In the genomic region with DNA sequence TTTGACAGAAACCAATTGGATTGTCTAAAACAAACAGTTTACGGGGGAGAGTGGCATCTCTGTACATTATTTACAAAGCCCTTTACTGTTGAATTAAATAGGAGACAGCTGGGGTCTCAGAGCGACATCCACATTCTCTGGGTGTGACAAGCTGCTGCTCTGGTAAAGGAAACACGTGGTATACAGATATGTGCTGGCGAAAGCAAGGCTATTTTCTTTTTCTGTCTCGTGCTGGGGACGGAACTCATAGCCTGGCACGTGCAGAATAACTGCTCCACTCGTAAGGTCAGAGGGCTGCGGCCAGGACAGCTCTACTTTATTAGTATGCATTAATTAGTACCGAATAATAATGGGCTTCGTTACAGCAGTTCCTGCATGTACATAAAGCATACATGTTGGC, we compare ENCODE assay signal across 13 mouse cellular contexts. TPM values are rescaled to one million over a fixed set of nuclear protein-coding genes. Genes with fewer than 3 reads are reported as not detected.
A peak's percentile ranks its signal among the peaks of the same experiment; 100 is the strongest.
DNase-seq lines count a peak whose midpoint lies in the region; ATAC-seq and TF ChIP-seq lines count a peak whose summit lies in the region.
"Had no signal": no experiment of that assay in that cellular context is flagged by ENCODE, and none has a peak within 500 bp of the region (broad histone marks: within the 10 kb centered on the region; RNA-seq: fewer than 3 reads in every experiment).

No protein-coding gene starts in this region.

- H3K4me2 ChIP-seq in kidney, embryonic 16.5 days (replicated peaks; ENCODE audit: low read depth, low read length), result no peak overlapping the region
- H3K4me2 ChIP-seq in intestine, embryonic 15.5 days (replicated peaks), result no peak overlapping the region
- H3K4me2 ChIP-seq: forebrain, embryonic 12.5 days; liver, embryonic 13.5 days had no signal

- no peaks in the 10 kb centered on the region for H3K4me1 ChIP-seq in kidney, embryonic 16.5 days (ENCODE audit: insufficient read depth, low read length)
- peaks cover 32% of the 10 kb centered on the region for H3K4me1 ChIP-seq in bone marrow macrophage, adult 2 months (ENCODE audit: control insufficient read depth, insufficient read depth, low read length)
- H3K4me1 ChIP-seq in intestine, embryonic 15.5 days (replicated peaks), result peaks cover 6% of the 10 kb centered on the region

- no peak overlapping the region for H3K4me3 ChIP-seq in kidney, embryonic 16.5 days (ENCODE audit: low read length)
- H3K4me3 ChIP-seq in bone marrow macrophage, adult 2 months (ENCODE audit: insufficient read depth, low read length), result no peak overlapping the region; the same call in 1 of the 2 replicates
- no peak overlapping the region for H3K4me3 ChIP-seq in intestine, embryonic 15.5 days (replicated peaks)
- H3K4me3 ChIP-seq: forebrain, embryonic 12.5 days; liver, embryonic 13.5 days; myocyte had no signal

- no peaks in the 10 kb centered on the region for H3K36me3 ChIP-seq in kidney, embryonic 16.5 days (ENCODE audit: insufficient read depth, low read length)
- H3K36me3 ChIP-seq in intestine, embryonic 15.5 days, result no peaks in the 10 kb centered on the region
- H3K36me3 ChIP-seq: forebrain, embryonic 12.5 days; G1E; liver, embryonic 13.5 days had no signal

- H3K27me3 ChIP-seq in kidney, embryonic 16.5 days (ENCODE audit: insufficient read depth, low read length), result no peaks in the 10 kb centered on the region
- no peaks in the 10 kb centered on the region for H3K27me3 ChIP-seq in intestine, embryonic 15.5 days (replicated peaks)
- H3K27me3 ChIP-seq: forebrain, embryonic 12.5 days; liver, embryonic 13.5 days had no signal

- no peak overlapping the region for H3K9ac ChIP-seq in kidney, embryonic 16.5 days (replicated peaks; ENCODE audit: low read length)
- no peak overlapping the region for H3K9ac ChIP-seq in intestine, embryonic 15.5 days
- H3K9ac ChIP-seq: forebrain, embryonic 12.5 days; liver, embryonic 13.5 days had no signal

- DNase-seq in kidney, postnatal 14 days, result peak; percentile 21
- peak; percentile 28 to 32 for DNase-seq in B cell, adult 2 months
- DNase-seq in cerebellum, postnatal 4 days (ENCODE audit: low spot score in 2 of 2), result no peak
- DNase-seq in frontal cortex, postnatal 10 days (ENCODE audit: low spot score in 2 of 2), result no peak
- DNase-seq: adrenal gland, adult 2 months; cerebellum, postnatal 25 days; liver, embryonic 13.5 days had no signal

- WGBS in kidney, embryonic 16.5 days, result 63% methylated on average over 11 of the region's 11 CpGs
- WGBS in intestine, embryonic 15.5 days, result 37% methylated on average over 11 of the region's 11 CpGs

- no peak for TF ChIP-seq POLR2A in bone marrow macrophage, adult 2 months (IDR thresholded peaks at IDR 0.05; ENCODE audit: borderline replicate concordance, low read depth, low read length)

- H3K9me3 ChIP-seq in kidney, embryonic 16.5 days (ENCODE audit: low read length), result 0 out of 2 replicates have a peak, but pooled peaks cover 4% of the 10 kb centered on the region
- H3K9me3 ChIP-seq in intestine, embryonic 15.5 days, result no peaks in the 10 kb centered on the region
- H3K9me3 ChIP-seq: liver, embryonic 13.5 days had no signal

- no peak for TF ChIP-seq CTCF in bone marrow macrophage, adult 2 months (IDR thresholded peaks at IDR 0.05; ENCODE audit: low read depth, low read length)

- no peak for ATAC-seq in kidney, embryonic 16.5 days (ENCODE audit: low FRiP score, low TSS enrichment)
- ATAC-seq in intestine, embryonic 15.5 days, result peak; percentile 43; the same call in 1 of the 2 replicates

- no peak overlapping the region for H3K27ac ChIP-seq in kidney, embryonic 16.5 days (ENCODE audit: low read length)
- H3K27ac ChIP-seq in bone marrow macrophage, adult 2 months (ENCODE audit: insufficient read depth, low read depth, low read length), result peak overlapping the region; percentile 87
- H3K27ac ChIP-seq in intestine, embryonic 15.5 days, result 0 out of 2 replicates have a peak overlapping the region, but pooled peaks have one; percentile 6
- H3K27ac ChIP-seq: forebrain, embryonic 12.5 days; liver, embryonic 13.5 days had no signal

RNA-seq across cellular contexts. Expression of a gene that starts 9.5 kb away (rescaled TPM):
- 0.29 and 0.54 TPM in 2 replicates for polyA plus RNA-seq in kidney, embryonic 16.5 days (2015; fragmentation: Nextera tagmentation; extraction: Ambion mirVana)
- 81.4 and 91.0 TPM in 2 replicates for polyA plus RNA-seq in bone marrow macrophage, adult 2 months (2012; ENCODE audit: insufficient read depth, insufficient read length, missing spikeins)
- polyA plus RNA-seq in intestine, embryonic 15.5 days (2015; fragmentation: Nextera tagmentation; extraction: Ambion mirVana), result 1.1 TPM in 2 replicates
- polyA plus RNA-seq: myocyte had no signal

RNA-seq across cellular contexts. Expression of a gene that starts 38.0 kb away (rescaled TPM):
- polyA plus RNA-seq in kidney, embryonic 16.5 days (2015; fragmentation: Nextera tagmentation; extraction: Ambion mirVana), result 159 and 164 TPM in 2 replicates
- 140 and 155 TPM in 2 replicates for polyA plus RNA-seq in bone marrow macrophage, adult 2 months (2012; ENCODE audit: insufficient read depth, insufficient read length, missing spikeins)
- 138 and 154 TPM in 2 replicates for polyA plus RNA-seq in intestine, embryonic 15.5 days (2015; fragmentation: Nextera tagmentation; extraction: Ambion mirVana)

RNA-seq across cellular contexts. Expression of a gene that starts 39.9 kb away (rescaled TPM):
- 1,057 and 1,144 TPM in 2 replicates for polyA plus RNA-seq in kidney, embryonic 16.5 days (2015; fragmentation: Nextera tagmentation; extraction: Ambion mirVana)
- polyA plus RNA-seq in bone marrow macrophage, adult 2 months (2012; ENCODE audit: insufficient read depth, insufficient read length, missing spikeins), result 539 and 589 TPM in 2 replicates
- 1,295 and 1,316 TPM in 2 replicates for polyA plus RNA-seq in intestine, embryonic 15.5 days (2015; fragmentation: Nextera tagmentation; extraction: Ambion mirVana)

Comparison
In these comparisons a context has a peak if more than half of its experiments do, and no peak if none do; other contexts are left out.
1. DNase-seq: peak in kidney, postnatal 14 days (single experiment) and B cell, adult 2 months (2 of 2); none in cerebellum, postnatal 4 days (0 of 2) and frontal cortex, postnatal 10 days (0 of 2).
2. RNA of a gene that starts 9.5 kb away (polyA plus RNA-seq): 81.4 to 91.0 TPM in bone marrow macrophage, adult 2 months; 1.1 TPM in intestine, embryonic 15.5 days and 0.29 to 0.54 TPM in kidney, embryonic 16.5 days; every median in the first group is over 10 times any median in the second.